29 mouse cellular contexts compared by ENCODE assay signal in genomic region chr12:102105990-102106389, GRCm38 (mm10). TPM values are rescaled to one million over a fixed set of nuclear protein-coding genes. Genes with fewer than 3 reads are reported as not detected.
DNase-seq lines count a peak whose midpoint lies in the region; ATAC-seq lines count a peak whose summit lies in the region.
"Had no signal": no experiment of that assay in that cellular context is flagged by ENCODE, and none has a peak within 500 bp of the region (broad histone marks: within the 10 kb centered on the region; RNA-seq: fewer than 3 reads in every experiment).

No protein-coding gene starts in this region.

- H3K9ac ChIP-seq in embryonic facial prominence, embryonic 13.5 days: no peak overlapping the region
- no peak overlapping the region for H3K9ac ChIP-seq in lung, embryonic 16.5 days (ENCODE audit: low read length)
- no peak overlapping the region for H3K9ac ChIP-seq in forebrain, embryonic 15.5 days (replicated peaks)
- H3K9ac ChIP-seq: forebrain, embryonic 13.5 days; hindbrain, embryonic 15.5 days; kidney, embryonic 15.5 days; liver, embryonic 12.5 days; liver, postnatal 0 days; midbrain, embryonic 13.5 days; neural tube, embryonic 13.5 days; stomach, embryonic 15.5 days had no signal

- ATAC-seq in embryonic facial prominence, embryonic 13.5 days (ENCODE audit: insufficient number of reproducible peaks, insufficient read depth, low FRiP score, low TSS enrichment, low read depth): 0 out of 2 replicates have a peak, but pooled peaks have one; percentile 32
- peak; percentile 58 for ATAC-seq in lung, embryonic 16.5 days (ENCODE audit: low read depth)
- no peak for ATAC-seq in forebrain, embryonic 15.5 days (replicated peaks)
- ATAC-seq: forebrain, embryonic 13.5 days; inflammation-experienced regulatory T-cells, adult 6 months; liver, embryonic 12.5 days; liver, postnatal 0 days; midbrain, embryonic 13.5 days; Patski had no signal

- H3K4me1 ChIP-seq in embryonic facial prominence, embryonic 13.5 days: no peaks in the 10 kb centered on the region
- peaks cover 3% of the 10 kb centered on the region; the same call in 1 of the 2 replicates for H3K4me1 ChIP-seq in embryonic facial prominence, embryonic 10.5 days
- H3K4me1 ChIP-seq in lung, embryonic 16.5 days (replicated peaks; ENCODE audit: control insufficient read depth, insufficient read depth, low read length): peaks cover 3% of the 10 kb centered on the region
- H3K4me1 ChIP-seq in forebrain, embryonic 15.5 days: no peaks in the 10 kb centered on the region
- H3K4me1 ChIP-seq: forebrain, embryonic 13.5 days; hindbrain, embryonic 15.5 days; kidney, embryonic 15.5 days; liver, embryonic 12.5 days; midbrain, embryonic 13.5 days; neural tube, embryonic 13.5 days; stomach, embryonic 15.5 days had no signal

- no peak overlapping the region for H3K4me2 ChIP-seq in embryonic facial prominence, embryonic 13.5 days
- H3K4me2 ChIP-seq in lung, embryonic 16.5 days (ENCODE audit: low read depth, low read length): no peak overlapping the region
- no peak overlapping the region for H3K4me2 ChIP-seq in forebrain, embryonic 15.5 days (replicated peaks)
- H3K4me2 ChIP-seq: forebrain, embryonic 13.5 days; hindbrain, embryonic 15.5 days; kidney, embryonic 15.5 days; liver, embryonic 12.5 days; midbrain, embryonic 13.5 days; neural tube, embryonic 13.5 days; stomach, embryonic 15.5 days had no signal

- no peaks in the 10 kb centered on the region for H3K36me3 ChIP-seq in embryonic facial prominence, embryonic 13.5 days
- H3K36me3 ChIP-seq in embryonic facial prominence, embryonic 10.5 days (replicated peaks): no peaks in the 10 kb centered on the region
- no peaks in the 10 kb centered on the region for H3K36me3 ChIP-seq in lung, embryonic 16.5 days (ENCODE audit: control insufficient read depth, insufficient read depth, low read length)
- no peaks in the 10 kb centered on the region for H3K36me3 ChIP-seq in forebrain, embryonic 15.5 days
- H3K36me3 ChIP-seq: G1E; hindbrain, embryonic 10.5 days; hindbrain, embryonic 15.5 days; kidney, embryonic 15.5 days; liver, embryonic 12.5 days; midbrain, embryonic 13.5 days; neural tube, embryonic 13.5 days; stomach, embryonic 15.5 days had no signal

- no peak overlapping the region for H3K27ac ChIP-seq in embryonic facial prominence, embryonic 13.5 days
- no peak overlapping the region for H3K27ac ChIP-seq in embryonic facial prominence, embryonic 10.5 days (replicated peaks)
- no peak overlapping the region for H3K27ac ChIP-seq in lung, embryonic 16.5 days (ENCODE audit: low read length)
- no peak overlapping the region for H3K27ac ChIP-seq in forebrain, embryonic 15.5 days (replicated peaks)
- H3K27ac ChIP-seq: forebrain, embryonic 13.5 days; hindbrain, embryonic 10.5 days; hindbrain, embryonic 15.5 days; kidney, embryonic 15.5 days; layer of hippocampus, adult 2 months; left cerebral cortex, adult 2 months; liver, embryonic 12.5 days; midbrain, embryonic 13.5 days; neural tube, embryonic 13.5 days; stomach, embryonic 15.5 days had no signal

- no peaks in the 10 kb centered on the region for H3K27me3 ChIP-seq in embryonic facial prominence, embryonic 13.5 days
- no peaks in the 10 kb centered on the region for H3K27me3 ChIP-seq in embryonic facial prominence, embryonic 10.5 days (replicated peaks; ENCODE audit: low read depth, poor library complexity, severe bottlenecking)
- H3K27me3 ChIP-seq in lung, embryonic 16.5 days (ENCODE audit: control insufficient read depth, insufficient read depth, low read depth, low read length): no peaks in the 10 kb centered on the region
- H3K27me3 ChIP-seq in forebrain, embryonic 15.5 days: no peaks in the 10 kb centered on the region
- H3K27me3 ChIP-seq: forebrain, embryonic 13.5 days; hindbrain, embryonic 15.5 days; kidney, embryonic 15.5 days; midbrain, embryonic 13.5 days; neural tube, embryonic 13.5 days; stomach, embryonic 15.5 days had no signal

- H3K4me3 ChIP-seq in embryonic facial prominence, embryonic 13.5 days: no peak overlapping the region
- H3K4me3 ChIP-seq in embryonic facial prominence, embryonic 10.5 days: no peak overlapping the region
- no peak overlapping the region for H3K4me3 ChIP-seq in lung, embryonic 16.5 days (ENCODE audit: low read length)
- no peak overlapping the region for H3K4me3 ChIP-seq in forebrain, embryonic 15.5 days
- H3K4me3 ChIP-seq: forebrain, embryonic 13.5 days; hindbrain, embryonic 10.5 days; hindbrain, embryonic 15.5 days; kidney, embryonic 15.5 days; layer of hippocampus, adult 2 months; left cerebral cortex, adult 2 months; liver, embryonic 12.5 days; megakaryocyte, embryonic 14.5 days; midbrain, embryonic 13.5 days; neural tube, embryonic 13.5 days; stomach, embryonic 15.5 days had no signal

- 29% methylated on average over 1 of the region's 1 CpGs for WGBS in embryonic facial prominence, embryonic 13.5 days
- 40% methylated on average over 1 of the region's 1 CpGs for WGBS in embryonic facial prominence, embryonic 10.5 days
- WGBS in lung, embryonic 16.5 days: 21% methylated on average over 1 of the region's 1 CpGs
- 15% methylated on average over 1 of the region's 1 CpGs for WGBS in forebrain, embryonic 15.5 days

- no peak for DNase-seq in embryonic facial prominence, embryonic 10.5 days (ENCODE audit: low spot score)
- peak; percentile 24 for DNase-seq in adipocyte (ENCODE audit: low spot score)
- DNase-seq in lung, postnatal 36 days: peak; percentile 61
- DNase-seq in ovary, postnatal 10 days (ENCODE audit: low spot score): no peak
- DNase-seq: adrenal gland, postnatal 36 days; cerebellum, adult 8-10 months; gastrocnemius, postnatal 14 days; heart, postnatal 14 days; kidney, adult 11 months; kidney, postnatal 25 days; liver, postnatal 0 days; right cerebral cortex, postnatal 25 days had no signal

- no peaks in the 10 kb centered on the region for H3K9me3 ChIP-seq in embryonic facial prominence, embryonic 13.5 days
- no peaks in the 10 kb centered on the region for H3K9me3 ChIP-seq in embryonic facial prominence, embryonic 10.5 days
- H3K9me3 ChIP-seq in lung, embryonic 16.5 days (ENCODE audit: control insufficient read depth, low read length): no peaks in the 10 kb centered on the region
- H3K9me3 ChIP-seq in forebrain, embryonic 15.5 days: no peaks in the 10 kb centered on the region
- H3K9me3 ChIP-seq: forebrain, embryonic 13.5 days; G1E; hindbrain, embryonic 10.5 days; hindbrain, embryonic 15.5 days; kidney, embryonic 15.5 days; liver, embryonic 12.5 days; megakaryocyte, embryonic 14.5 days; midbrain, embryonic 13.5 days; neural tube, embryonic 13.5 days; stomach, embryonic 15.5 days had no signal

RNA-seq across cellular contexts. Expression of gene Slc24a4, which starts 22.5 kb away (rescaled TPM):
- 0.39 and 0.76 TPM in 2 replicates for polyA plus RNA-seq in embryonic facial prominence, embryonic 13.5 days (2015; fragmentation: Nextera tagmentation; extraction: Ambion mirVana)
- polyA plus RNA-seq in embryonic facial prominence, embryonic 10.5 days (2016; fragmentation: Nextera tagmentation; extraction: Ambion mirVana): 0.05 TPM in 2 replicates
- 3.1 and 4.3 TPM in 2 replicates for polyA plus RNA-seq in lung, embryonic 16.5 days (2015; fragmentation: Nextera tagmentation; extraction: Ambion mirVana)
- polyA plus RNA-seq in forebrain, embryonic 15.5 days (2015; fragmentation: Nextera tagmentation; extraction: Ambion mirVana): 1.2 and 1.3 TPM in 2 replicates
- polyA plus RNA-seq: G1E; inflammation-experienced regulatory T-cells, adult 6 months; liver, embryonic 12.5 days; Patski had no signal

Comparison
In these comparisons a context has a peak if more than half of its experiments do, and no peak if none do; other contexts are left out.
1. DNase-seq: peak in adipocyte (single experiment) and lung, postnatal 36 days (single experiment); none in embryonic facial prominence, embryonic 10.5 days (single experiment) and ovary, postnatal 10 days (single experiment).